Mouse (Mus musculus) brain, embryonic 14.5 days (tissue): Measurements from ENCODE around the gene Dab1.

ENCODE experiments used
- CTCF ChIP-seq: fragments of 200-500 bp; IDR thresholded peaks from 2 replicates; pipeline ENCODE4 v1.5.1; 2012; ENCODE audit warnings: inconsistent platforms, mild to moderate bottlenecking, moderate library complexity, borderline replicate concordance; ENCODE audit not compliant: insufficient read depth, insufficient read length; ENCODE audit errors: extremely low read depth
- POLR2A ChIP-seq: fragments of 200-500 bp; IDR thresholded peaks from 2 replicates; pipeline ENCODE4 v1.6.1; 2012; ENCODE audit warnings: mild to moderate bottlenecking, inconsistent platforms, borderline replicate concordance; ENCODE audit not compliant: poor library complexity, insufficient read depth, insufficient read length, severe bottlenecking; ENCODE audit errors: extremely low read depth

GRCm38 (mm10) chr4:104371136-104371535 is 752.0 kb downstream of the Dab1 start:
- no peak for TF ChIP-seq CTCF
- no peak for TF ChIP-seq POLR2A
